Mouse (Mus musculus): ENCODE results near the gene Cotl1.

DNA sequence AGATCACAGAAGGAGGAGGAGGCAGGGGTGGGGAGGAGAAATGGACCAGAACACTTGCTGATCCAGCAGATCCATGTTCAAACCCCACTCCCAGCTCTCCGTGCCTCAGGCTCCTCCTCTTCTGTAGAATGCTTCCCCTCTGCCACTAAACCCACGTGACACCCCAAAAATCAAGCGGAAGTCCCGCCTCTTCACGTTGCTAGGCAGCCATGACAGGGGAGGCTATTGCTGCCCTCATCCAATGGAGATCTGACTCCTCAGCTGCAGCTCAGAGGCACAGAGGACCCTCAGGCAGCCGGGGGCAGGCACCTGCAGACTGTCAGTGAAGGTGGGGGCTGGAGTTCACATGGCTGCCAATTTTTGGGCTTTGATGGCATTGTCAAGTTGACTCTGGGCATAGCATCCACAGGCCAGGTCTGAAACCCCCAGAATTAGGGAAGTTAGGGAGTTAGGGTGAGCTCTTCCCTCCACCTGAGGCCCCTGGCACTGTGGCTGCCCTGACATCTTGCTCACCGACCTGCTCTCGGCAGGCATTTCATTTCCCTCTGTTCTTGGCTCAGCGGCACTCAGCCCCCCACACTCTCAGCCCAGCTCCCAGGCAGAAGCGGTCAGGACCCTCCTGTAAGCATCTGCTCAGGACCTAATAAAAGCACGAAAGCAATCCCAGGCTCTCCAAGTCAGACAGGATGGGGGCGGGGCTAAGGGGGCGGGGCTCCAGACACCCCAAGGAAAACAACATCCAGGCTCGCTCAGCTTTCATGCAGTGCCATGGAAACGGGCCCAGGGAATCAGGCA, 42.0 kb downstream of the Cotl1 start:
- no peak for TF ChIP-seq TAL1 (IDR thresholded peaks at IDR 0.05; ENCODE audit: low read length)
- TF ChIP-seq GATA1 (IDR thresholded peaks at IDR 0.05; ENCODE audit: low read length) = no peak

All from erythroblast, embryonic 14.5 days (primary cell).